Mouse (Mus musculus) hindbrain, postnatal 0 days (tissue): Measurements from ENCODE around the gene Btg2. TPM values are rescaled to one million over a fixed set of nuclear protein-coding genes. Genes with fewer than 3 reads are reported as not detected.

Experiments
- ATAC-seq: fragments of 200-750 bp; cut with Nextera tagmentation; 2 replicates; pipeline ENCODE4 v1.8.0; 2017; ENCODE audit warnings: mild to moderate bottlenecking, moderate TSS enrichment, moderate library complexity
- DNase-seq: peaks from one replicate; pipeline ENCODE4 v3.0.0-alpha.2; 2015; ENCODE audit warnings: low spot score
- H3K27ac ChIP-seq: fragments of 300-500 bp; sonication (generic); 2 replicates; pipeline ENCODE4 v1.5.1; 2014; ENCODE audit warnings: mild to moderate bottlenecking
- H3K27me3 ChIP-seq: fragments of 300-500 bp; sonication (generic); 2 replicates; pipeline ENCODE4 v1.6.1; 2014; ENCODE audit warnings: low read length, mixed read lengths; ENCODE audit not compliant: insufficient read depth
- H3K36me3 ChIP-seq: fragments of 300-500 bp; sonication (generic); 2 replicates; pipeline ENCODE4 v1.6.1; 2014; ENCODE audit warnings: low read length, mixed read lengths; ENCODE audit not compliant: insufficient read depth
- H3K4me1 ChIP-seq: fragments of 300-500 bp; sonication (generic); 2 replicates; pipeline ENCODE4 v1.6.1; 2014; ENCODE audit warnings: antibody characterized with exemption, low read length, mixed read lengths; ENCODE audit not compliant: insufficient read depth
- H3K4me2 ChIP-seq: fragments of 300-500 bp; sonication (generic); 2 replicates; pipeline ENCODE4 v1.6.1; 2014; ENCODE audit warnings: low read depth, mild to moderate bottlenecking, low read length, moderate library complexity, mixed read lengths
- H3K4me3 ChIP-seq: fragments of 300-500 bp; sonication (generic); 2 replicates; pipeline ENCODE4 v1.5.1; 2014; ENCODE audit warnings: low read length
- H3K9ac ChIP-seq: fragments of 300-500 bp; sonication (generic); replicated peaks from 2 replicates; pipeline ENCODE4 v1.6.1; 2014; ENCODE audit warnings: mild to moderate bottlenecking, low read length, moderate library complexity, mixed read lengths
- H3K9me3 ChIP-seq: fragments of 300-500 bp; sonication (generic); 2 replicates; pipeline ENCODE4 v1.6.1; 2016; ENCODE audit warnings: low read length, mixed read lengths
- CTCF ChIP-seq: IDR thresholded peaks from 2 replicates; pipeline ENCODE4 v1.5.1; 2016; ENCODE audit warnings: antibody characterized with exemption, control low read depth, low read depth
- WGBS: fragments of 180-500 bp; shearing (Covaris S2); extraction: QIAGEN DNeasy Blood & Tissue Kit; methylation state at CpG from one replicate; pipeline ENCODE4 v1.1.7; 2014; 5-methylcytosine and 5-hydroxymethylcytosine counted together
- polyA plus RNA-seq: library from polyadenylated mRNA; unstranded; fragments of >200 nt; fragmentation: Nextera tagmentation; extraction: Ambion mirVana; gene quantifications from 2 replicates; pipeline ENCODE4 v1.2.1, GENCODE M21; 2015
- total RNA-seq: library from RNA; depleted of rRNA; stranded (reverse); fragments of >200 nt; gene quantifications from 2 replicates; pipeline ENCODE4 v1.2.3, GENCODE M21; 2014

The Btg2 gene
- total and polyA plus RNA-seq, 2 experiments from 2014 or later: 13.2 to 26.1 TPM

DNA sequence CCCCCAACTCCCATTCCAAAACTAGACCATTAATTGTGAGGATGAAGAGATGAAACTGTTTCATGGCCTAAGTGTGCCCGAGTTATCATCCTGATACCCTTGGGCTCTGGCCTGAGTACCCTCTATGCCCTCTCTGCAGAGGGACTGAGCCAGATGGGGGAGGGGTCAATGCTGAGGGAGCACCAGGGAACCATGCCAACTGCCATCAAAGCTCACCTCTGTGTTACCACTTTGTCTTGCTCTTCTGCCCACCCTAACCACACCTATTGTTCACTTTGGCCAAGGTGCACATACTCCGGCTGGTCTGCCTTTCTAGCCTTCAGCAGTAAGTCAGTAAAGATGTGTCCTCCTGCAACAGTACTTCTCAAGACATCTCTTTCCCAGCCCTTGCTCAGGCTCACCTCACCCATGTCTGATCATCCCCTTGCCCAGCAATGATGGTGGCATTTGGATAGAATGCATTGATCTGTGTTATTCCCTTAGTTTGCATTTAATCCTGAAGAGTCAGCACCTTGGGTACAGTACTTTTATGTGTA, 14.6 kb downstream of the Btg2 start:
- Histone ChIP-seq H3K4me3 (no peak overlapping the region), H3K27ac (peak overlapping the region; percentile 95), H3K4me2 (no peak overlapping the region), H3K9me3 (no peaks in the 10 kb centered on the region), H3K27me3 (no peaks in the 10 kb centered on the region), H3K36me3 (no peaks in the 10 kb centered on the region), H3K4me1 (peaks cover 48% of the 10 kb centered on the region), H3K9ac (no peak overlapping the region)
- 63% methylated on average over 2 of the region's 2 CpGs for WGBS
- TF ChIP-seq CTCF: no peak
- ATAC-seq (no peak), DNase-seq (no peak)

DNA sequence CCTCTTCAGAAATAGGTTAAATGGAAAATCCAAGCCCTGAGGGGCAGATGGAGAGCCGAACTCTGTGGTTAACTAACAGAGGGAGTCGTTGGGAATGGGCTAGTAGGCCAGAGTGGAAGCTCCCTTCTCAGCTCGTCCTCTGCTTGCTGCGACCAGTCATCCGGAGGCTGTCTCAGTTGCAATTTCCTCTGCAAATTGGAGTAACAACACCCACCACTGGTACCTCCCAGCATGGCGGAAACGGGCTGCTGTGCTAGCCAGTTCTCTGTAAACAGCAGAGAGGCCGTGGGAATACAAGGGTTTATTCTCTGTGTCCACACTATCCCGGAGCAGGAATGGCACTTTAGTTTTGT, 15.2 kb downstream of the Btg2 start:
- Histone ChIP-seq H3K9me3 (no peaks in the 10 kb centered on the region), H3K4me2 (peak overlapping the region; percentile 43), H3K4me3 (no peak overlapping the region), H3K9ac (peak overlapping the region; percentile 18; the same call in 1 of the 2 replicates), H3K27me3 (no peaks in the 10 kb centered on the region), H3K36me3 (no peaks in the 10 kb centered on the region), H3K27ac (peak overlapping the region; percentile 95), H3K4me1 (peaks cover 48% of the 10 kb centered on the region)
- no peak for DNase-seq
- no peak for ATAC-seq
- 10% methylated on average over 9 of the region's 9 CpGs for WGBS
- TF ChIP-seq CTCF: no peak

DNA sequence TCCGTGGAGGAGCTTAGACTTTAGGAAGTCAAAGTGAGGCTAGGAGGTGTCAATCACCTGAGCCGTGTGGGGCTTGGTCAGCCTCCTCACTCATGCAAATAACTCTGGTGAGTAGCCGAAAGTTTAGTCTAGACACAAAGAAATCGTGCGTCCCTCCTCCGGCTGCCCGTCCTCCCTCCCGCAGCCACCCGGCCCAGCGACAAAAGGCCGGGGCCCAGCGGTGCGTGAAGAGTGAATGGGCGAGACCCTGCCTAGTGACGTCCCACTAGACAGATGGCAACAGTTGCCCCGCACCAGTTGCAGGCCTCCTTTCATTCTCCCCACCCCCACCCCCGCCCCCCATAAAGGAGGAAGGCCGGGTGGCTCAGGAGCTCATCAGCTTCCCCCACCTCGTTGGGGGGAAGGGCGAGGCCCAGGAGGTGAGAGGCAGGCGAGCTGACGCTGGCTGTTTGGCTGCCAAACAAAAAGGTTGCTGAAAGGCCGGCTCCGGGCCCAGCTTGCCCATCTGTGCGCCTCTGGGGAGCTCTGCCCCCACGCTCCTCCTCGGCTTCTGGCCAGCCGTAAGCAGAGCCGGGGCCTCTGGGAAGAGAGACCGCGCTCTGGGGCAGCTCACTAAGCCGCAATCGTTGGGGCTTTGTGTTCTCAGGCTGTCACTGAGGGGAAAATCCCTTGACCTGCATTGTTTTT, 15.7 kb downstream of the Btg2 start:
- Histone ChIP-seq H3K4me3 (0 out of 2 replicates have a peak overlapping the region, but pooled peaks have one; percentile 0), H3K27me3 (no peaks in the 10 kb centered on the region), H3K4me2 (peak overlapping the region; percentile 43), H3K9me3 (no peaks in the 10 kb centered on the region), H3K4me1 (peaks cover 48% of the 10 kb centered on the region), H3K9ac (peak overlapping the region; percentile 18; the same call in 1 of the 2 replicates), H3K36me3 (no peaks in the 10 kb centered on the region), H3K27ac (peak overlapping the region; percentile 95)
- no peak for TF ChIP-seq CTCF
- ATAC-seq: peak; percentile 82
- DNase-seq: peak; percentile 89
- 4% methylated on average over 32 of the region's 33 CpGs for WGBS

DNA sequence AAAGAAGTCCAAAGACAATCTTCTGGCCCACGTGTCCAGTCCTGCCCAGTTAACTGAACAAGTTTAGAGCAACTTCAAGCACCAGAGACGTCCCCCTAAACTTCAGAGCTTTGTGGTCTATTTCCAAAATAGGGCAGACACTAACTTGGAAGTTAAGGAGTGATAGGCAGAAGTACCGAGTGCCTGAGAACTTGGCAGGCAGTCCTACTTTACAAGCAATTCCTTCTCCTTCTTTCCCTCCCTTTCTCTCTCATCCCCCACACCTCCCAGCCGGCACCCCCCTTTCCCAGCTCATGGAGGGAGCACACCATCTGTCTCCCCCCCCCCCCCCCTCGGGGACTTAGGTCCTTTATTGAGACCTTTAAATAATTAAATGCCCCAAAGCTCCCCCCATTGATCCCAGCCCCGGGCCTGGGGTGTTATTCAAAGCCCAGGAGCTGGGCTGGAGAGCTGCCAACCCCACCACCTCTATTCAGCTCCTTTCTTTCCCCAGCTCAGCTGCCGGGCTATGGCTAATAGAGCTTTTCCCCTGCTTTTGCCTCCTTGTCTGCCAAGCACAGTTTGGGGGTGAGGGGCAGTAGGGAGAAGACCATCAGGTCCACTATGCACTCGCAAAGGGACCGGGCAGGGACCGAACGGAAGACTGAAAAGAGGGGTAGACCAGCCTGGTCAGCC, 16.4 kb downstream of the Btg2 start:
- Histone ChIP-seq H3K27me3 (no peaks in the 10 kb centered on the region), H3K4me2 (peak overlapping the region; percentile 43), H3K36me3 (no peaks in the 10 kb centered on the region), H3K27ac (peak overlapping the region; percentile 95), H3K4me1 (peaks cover 43% of the 10 kb centered on the region), H3K9me3 (no peaks in the 10 kb centered on the region), H3K4me3 (0 out of 2 replicates have a peak overlapping the region, but pooled peaks have one; percentile 0), H3K9ac (0 out of 2 replicates have a peak overlapping the region, but pooled peaks have one; percentile 18)
- 10% methylated on average over 11 of the region's 11 CpGs for WGBS
- no peak for TF ChIP-seq CTCF
- ATAC-seq (peak; percentile 39), DNase-seq (peak; percentile 86)

DNA sequence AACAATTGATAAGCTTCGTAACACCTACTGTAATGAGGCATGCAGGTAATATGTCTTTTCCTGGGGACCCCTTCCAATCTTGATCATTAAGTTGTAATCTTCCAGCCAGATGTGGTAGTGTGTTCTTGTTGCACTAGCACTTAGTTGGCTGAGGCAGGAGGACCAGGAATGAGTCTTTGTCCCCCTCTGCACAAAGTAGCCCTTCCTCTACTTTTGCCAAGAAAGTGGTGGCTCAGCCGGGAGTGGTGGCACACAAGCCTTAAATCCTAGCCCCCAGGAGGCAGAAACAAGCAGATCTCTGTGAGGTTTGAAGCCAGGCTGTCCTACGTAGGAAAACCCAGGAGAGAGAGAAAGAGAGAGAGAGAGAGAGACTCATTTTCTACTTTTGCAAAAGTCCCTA, 17.0 kb downstream of the Btg2 start:
- Histone ChIP-seq H3K36me3 (no peaks in the 10 kb centered on the region), H3K27ac (peak overlapping the region; percentile 95), H3K4me2 (no peak overlapping the region), H3K4me1 (peaks cover 43% of the 10 kb centered on the region), H3K4me3 (no peak overlapping the region), H3K27me3 (no peaks in the 10 kb centered on the region), H3K9ac (no peak overlapping the region), H3K9me3 (no peaks in the 10 kb centered on the region)
- no peak for TF ChIP-seq CTCF
- WGBS: 35% methylated on average over 3 of the region's 3 CpGs
- ATAC-seq: no peak
- DNase-seq: no peak

DNA sequence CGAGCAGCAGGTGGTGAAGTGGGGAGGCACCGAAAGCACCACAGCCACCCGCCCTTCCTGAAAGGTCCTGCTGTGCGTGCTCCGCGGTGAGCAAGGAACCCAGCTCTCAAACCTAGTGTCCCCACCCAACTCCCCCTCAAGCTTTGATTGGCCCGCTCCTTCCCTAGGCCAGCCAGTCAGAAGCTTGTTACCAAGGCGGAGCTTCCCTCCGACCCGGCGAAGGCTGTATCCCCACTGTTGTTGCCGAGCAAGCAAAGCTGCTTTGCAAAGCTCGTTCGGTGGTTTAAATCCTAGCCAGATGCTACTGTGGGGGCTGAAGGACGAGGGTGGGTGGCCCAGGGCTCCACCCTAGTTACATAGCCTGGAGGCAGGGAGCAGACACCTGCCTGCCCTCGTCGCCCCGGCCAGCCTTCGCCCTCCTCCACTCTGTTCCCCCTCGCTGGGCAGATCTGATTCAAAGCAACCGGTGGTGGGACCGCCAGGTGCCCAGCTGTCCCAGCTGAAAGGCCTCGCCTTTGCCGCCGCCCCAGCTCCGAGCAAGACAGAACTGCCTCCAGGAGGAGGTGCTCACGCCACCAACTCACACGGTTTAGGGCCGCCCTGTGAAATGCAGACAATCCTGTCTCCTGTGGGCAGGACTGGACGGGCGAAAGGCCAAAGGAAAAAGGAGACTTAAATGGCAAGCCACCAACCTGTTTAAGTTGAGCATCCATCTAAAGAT, 17.9 kb downstream of the Btg2 start:
- peak overlapping the region; percentile 27 for H3K4me3 ChIP-seq
- 1% methylated on average over 31 of the region's 31 CpGs for WGBS
- H3K27me3 ChIP-seq: no peaks in the 10 kb centered on the region
- H3K36me3 ChIP-seq: no peaks in the 10 kb centered on the region
- H3K4me2 ChIP-seq: peak overlapping the region; percentile 61
- peak overlapping the region; percentile 95 for H3K27ac ChIP-seq
- peaks cover 43% of the 10 kb centered on the region for H3K4me1 ChIP-seq
- peak; percentile 95 for DNase-seq
- peak; percentile 51 for TF ChIP-seq CTCF
- ATAC-seq: peak; percentile 91
- H3K9ac ChIP-seq: peak overlapping the region; percentile 44
- no peaks in the 10 kb centered on the region for H3K9me3 ChIP-seq
